Mouse (Mus musculus) brown adipose tissue, adult 24 weeks (tissue): ENCODE results near the gene Commd3. TPM values are rescaled to one million over a fixed set of nuclear protein-coding genes. Genes with fewer than 3 reads are reported as not detected.

Experiments used
- polyA plus RNA-seq: library from polyadenylated mRNA; stranded (reverse); fragments of >200 nt; gene quantifications from 2 replicates; pipeline ENCODE4 v1.2.4, GENCODE M21; 2012; ENCODE audit not compliant: missing spikeins, insufficient read depth, insufficient read length

Commd3 gene
- polyA plus RNA-seq, 1 experiment, result 268 TPM

Other genes starting within 250 kb of the Commd3 start
- 26.7 and 42.4 TPM in 2 replicates for gene Bmi1, start 4.6 kb downstream of the Commd3 start, polyA plus RNA-seq
- not detected in 2 replicates for gene Spag6, start 21.6 kb downstream of the Commd3 start, polyA plus RNA-seq